Mouse (Mus musculus): ENCODE results near the gene Arhgef2.

GRCm38 (mm10) chr3:88567892-88568291 lies 37.9 kb upstream of the Arhgef2 start:
- TF ChIP-seq CTCF (IDR thresholded peaks at IDR 0.05; ENCODE audit: borderline replicate concordance, control insufficient read depth, extremely low read depth, insufficient read depth, low read length, poor library complexity) (no peak), POLR2A (IDR thresholded peaks at IDR 0.05; ENCODE audit: control insufficient read depth, extremely low read depth, insufficient read depth, low read length, poor library complexity) (no peak)
